Mouse (Mus musculus) monocyte, adult 2 months (primary cell): ENCODE data around the gene Prg2.

ENCODE experiments used
- DNase-seq, 2 experiments: peaks; one replicate each; pipeline ENCODE4 v3.0.0; 2022; ENCODE audit warnings: low spot score in 2 of 2, low read depth in 1 of 2

Prg2 gene

GRCm38 (mm10) chr2:84961300-84961699 lies 19.0 kb upstream of the Prg2 start:
- no peak for DNase-seq

GRCm38 (mm10) chr2:84961901-84962300 lies 18.4 kb upstream of the Prg2 start:
- DNase-seq: no peak

GRCm38 (mm10) chr2:84962906-84963507 lies 17.3 kb upstream of the Prg2 start:
- DNase-seq: no peak

GRCm38 (mm10) chr2:84964111-84964801 lies 16.0 kb upstream of the Prg2 start:
- DNase-seq: no peak

GRCm38 (mm10) chr2:84967318-84967991 lies 12.8 kb upstream of the Prg2 start:
- DNase-seq: peak in 1 of 2 experiments; percentile 14

GRCm38 (mm10) chr2:84975580-84975979 lies 4.7 kb upstream of the Prg2 start:
- DNase-seq: no peak

- no peak for DNase-seq
Observed at GRCm38 (mm10) chr2:84987930-84988329, 7.7 kb downstream of the Prg2 start, which contains the start of gene Prg3. Gene Prg3 (plus strand): TSS chr2:84988215.

GRCm38 (mm10) chr2:84996376-84996775 lies 16.1 kb downstream of the Prg2 start:
- no peak for DNase-seq

- DNase-seq: no peak
Observed at GRCm38 (mm10) chr2:84999486-85000181, 19.4 kb downstream of the Prg2 start.

- no peak for DNase-seq
Observed at GRCm38 (mm10) chr2:85001497-85001896, 21.2 kb downstream of the Prg2 start.

GRCm38 (mm10) chr2:85002575-85002974 lies 22.3 kb downstream of the Prg2 start:
- no peak for DNase-seq

GRCm38 (mm10) chr2:85004341-85004740 lies 24.1 kb downstream of the Prg2 start:
- no peak for DNase-seq

- DNase-seq: no peak
Observed at GRCm38 (mm10) chr2:85006600-85006999, 26.3 kb downstream of the Prg2 start.

- DNase-seq: no peak
Observed at GRCm38 (mm10) chr2:85007729-85008128, 27.5 kb downstream of the Prg2 start.

GRCm38 (mm10) chr2:85009212-85009611 lies 29.0 kb downstream of the Prg2 start:
- DNase-seq: no peak

- no peak for DNase-seq
Observed at GRCm38 (mm10) chr2:85011906-85012604, 31.8 kb downstream of the Prg2 start.

- no peak for DNase-seq
Observed at GRCm38 (mm10) chr2:85012679-85013078, 32.4 kb downstream of the Prg2 start.

GRCm38 (mm10) chr2:85013826-85014587 lies 33.7 kb downstream of the Prg2 start:
- no peak for DNase-seq

- no peak for DNase-seq
Observed at GRCm38 (mm10) chr2:85014588-85014982, 34.3 kb downstream of the Prg2 start.

GRCm38 (mm10) chr2:85022043-85022442 lies 41.8 kb downstream of the Prg2 start:
- DNase-seq: no peak
